Mouse (Mus musculus): ENCODE results near the gene Foxf2. TPM values are rescaled to one million over a fixed set of nuclear protein-coding genes. Genes with fewer than 3 reads are reported as not detected.

The Foxf2 gene
- polyA plus RNA-seq, 1 experiment, result not detected

- Histone ChIP-seq H3K4me1 (ENCODE audit: control insufficient read depth, insufficient read depth, low read length) (no peaks in the 10 kb centered on the region), H3K27ac (ENCODE audit: control insufficient read depth, insufficient read depth, low read depth, low read length, poor library complexity) (no peak overlapping the region), H3K4me3 (replicated peaks; ENCODE audit: control insufficient read depth, low read depth, low read length) (no peak overlapping the region)
- 35% methylated on average over 8 of the region's 8 CpGs for WGBS
- TF ChIP-seq POLR2A (IDR thresholded peaks at IDR 0.05; ENCODE audit: borderline replicate concordance, control insufficient read depth, low read depth, low read length), result no peak
- no peak for TF ChIP-seq CTCF (IDR thresholded peaks at IDR 0.05; ENCODE audit: control insufficient read depth, insufficient read depth, low read length)
These were observed 2.5 kb downstream of the Foxf2 start for GRCm38 (mm10) chr13:31627864-31628690.

GRCm38 (mm10) chr13:31628691-31629180, 3.1 kb downstream of the Foxf2 start:
- TF ChIP-seq CTCF (IDR thresholded peaks at IDR 0.05; ENCODE audit: control insufficient read depth, insufficient read depth, low read length), result no peak
- TF ChIP-seq POLR2A (IDR thresholded peaks at IDR 0.05; ENCODE audit: borderline replicate concordance, control insufficient read depth, low read depth, low read length), result no peak
- no peak overlapping the region for H3K4me3 ChIP-seq (replicated peaks; ENCODE audit: control insufficient read depth, low read depth, low read length)
- 19% methylated on average over 14 of the region's 14 CpGs for WGBS
- H3K27ac ChIP-seq (ENCODE audit: control insufficient read depth, insufficient read depth, low read depth, low read length, poor library complexity), result no peak overlapping the region
- H3K4me1 ChIP-seq (ENCODE audit: control insufficient read depth, insufficient read depth, low read length), result no peaks in the 10 kb centered on the region

- H3K27ac ChIP-seq (ENCODE audit: control insufficient read depth, insufficient read depth, low read depth, low read length, poor library complexity), result no peak overlapping the region
- WGBS, result 3% methylated on average over 40 of the region's 40 CpGs
- H3K4me3 ChIP-seq (replicated peaks; ENCODE audit: control insufficient read depth, low read depth, low read length), result peak overlapping the region; percentile 35
- no peak for TF ChIP-seq POLR2A (IDR thresholded peaks at IDR 0.05; ENCODE audit: borderline replicate concordance, control insufficient read depth, low read depth, low read length)
- TF ChIP-seq CTCF (IDR thresholded peaks at IDR 0.05; ENCODE audit: control insufficient read depth, insufficient read depth, low read length), result no peak
- no peaks in the 10 kb centered on the region for H3K4me1 ChIP-seq (ENCODE audit: control insufficient read depth, insufficient read depth, low read length)
These were observed 3.8 kb downstream of the Foxf2 start for GRCm38 (mm10) chr13:31629321-31629851.

DNA sequence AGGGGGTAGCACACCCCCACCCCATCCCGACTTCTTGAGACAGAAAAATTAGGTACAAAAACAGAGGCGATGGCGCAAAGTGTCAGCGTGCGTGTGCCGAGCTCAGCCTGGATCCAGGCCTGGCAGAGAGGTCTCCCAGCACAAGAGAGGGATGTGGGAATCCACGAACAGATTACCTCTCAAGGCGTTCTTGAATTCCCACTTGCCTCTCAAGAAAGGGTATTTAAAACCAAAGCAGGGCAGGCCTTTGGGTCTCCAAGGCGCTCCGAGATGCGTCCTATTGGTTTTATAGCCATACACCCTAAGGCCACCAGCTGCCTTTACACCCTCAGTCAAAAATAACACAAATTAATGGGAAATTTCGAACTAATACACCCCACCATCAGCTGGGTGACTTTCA, 4.4 kb downstream of the Foxf2 start:
- TF ChIP-seq POLR2A (IDR thresholded peaks at IDR 0.05; ENCODE audit: borderline replicate concordance, control insufficient read depth, low read depth, low read length) (no peak), CTCF (IDR thresholded peaks at IDR 0.05; ENCODE audit: control insufficient read depth, insufficient read depth, low read length) (no peak)
- H3K4me3 ChIP-seq (replicated peaks; ENCODE audit: control insufficient read depth, low read depth, low read length), result no peak overlapping the region
- 32% methylated on average over 12 of the region's 12 CpGs for WGBS
- no peaks in the 10 kb centered on the region for H3K4me1 ChIP-seq (ENCODE audit: control insufficient read depth, insufficient read depth, low read length)
- H3K27ac ChIP-seq (ENCODE audit: control insufficient read depth, insufficient read depth, low read depth, low read length, poor library complexity), result no peak overlapping the region

GRCm38 (mm10) chr13:31630551-31630950, 4.9 kb downstream of the Foxf2 start:
- Histone ChIP-seq H3K4me1 (ENCODE audit: control insufficient read depth, insufficient read depth, low read length) (no peaks in the 10 kb centered on the region), H3K4me3 (replicated peaks; ENCODE audit: control insufficient read depth, low read depth, low read length) (no peak overlapping the region), H3K27ac (ENCODE audit: control insufficient read depth, insufficient read depth, low read depth, low read length, poor library complexity) (no peak overlapping the region)
- TF ChIP-seq CTCF (IDR thresholded peaks at IDR 0.05; ENCODE audit: control insufficient read depth, insufficient read depth, low read length) (no peak), POLR2A (IDR thresholded peaks at IDR 0.05; ENCODE audit: borderline replicate concordance, control insufficient read depth, low read depth, low read length) (no peak)
- WGBS, result 29% methylated on average over 10 of the region's 10 CpGs

DNA sequence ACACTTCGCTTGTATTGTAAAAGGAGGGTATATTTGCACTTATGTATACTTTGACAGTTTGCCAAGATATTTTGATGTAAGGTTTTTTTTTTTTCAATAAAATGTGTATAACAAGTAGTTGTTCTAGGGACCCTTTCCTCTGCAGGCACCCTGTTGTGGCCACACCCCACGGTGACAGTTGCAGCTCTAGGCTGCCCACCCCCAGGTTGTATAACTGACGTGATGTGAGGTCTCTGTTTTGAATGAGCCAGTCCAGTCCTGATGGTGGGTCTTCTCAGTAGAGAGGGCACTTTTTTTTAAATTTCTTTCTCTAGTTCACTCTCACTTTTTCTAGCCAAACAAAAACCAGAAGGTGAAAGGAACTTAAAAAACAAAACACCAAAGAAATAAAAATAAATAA, 5.7 kb downstream of the Foxf2 start:
- H3K4me3 ChIP-seq (replicated peaks; ENCODE audit: control insufficient read depth, low read depth, low read length), result no peak overlapping the region
- no peak overlapping the region for H3K27ac ChIP-seq (ENCODE audit: control insufficient read depth, insufficient read depth, low read depth, low read length, poor library complexity)
- WGBS, result 32% methylated on average over 3 of the region's 3 CpGs
- no peak for TF ChIP-seq CTCF (IDR thresholded peaks at IDR 0.05; ENCODE audit: control insufficient read depth, insufficient read depth, low read length)
- no peak for TF ChIP-seq POLR2A (IDR thresholded peaks at IDR 0.05; ENCODE audit: borderline replicate concordance, control insufficient read depth, low read depth, low read length)
- no peaks in the 10 kb centered on the region for H3K4me1 ChIP-seq (ENCODE audit: control insufficient read depth, insufficient read depth, low read length)

- no peak overlapping the region for H3K4me3 ChIP-seq (replicated peaks; ENCODE audit: control insufficient read depth, low read depth, low read length)
- no peak overlapping the region for H3K27ac ChIP-seq (ENCODE audit: control insufficient read depth, insufficient read depth, low read depth, low read length, poor library complexity)
- 1% methylated on average over 13 of the region's 13 CpGs for WGBS
- H3K4me1 ChIP-seq (ENCODE audit: control insufficient read depth, insufficient read depth, low read length), result no peaks in the 10 kb centered on the region
- peak; percentile 71 for TF ChIP-seq CTCF (IDR thresholded peaks at IDR 0.05; ENCODE audit: control insufficient read depth, insufficient read depth, low read length)
- no peak for TF ChIP-seq POLR2A (IDR thresholded peaks at IDR 0.05; ENCODE audit: borderline replicate concordance, control insufficient read depth, low read depth, low read length)
These were observed 6.8 kb downstream of the Foxf2 start for GRCm38 (mm10) chr13:31632450-31632849.

GRCm38 (mm10) chr13:31633259-31633658, 7.6 kb downstream of the Foxf2 start:
- no peak overlapping the region for H3K27ac ChIP-seq (ENCODE audit: control insufficient read depth, insufficient read depth, low read depth, low read length, poor library complexity)
- no peak overlapping the region for H3K4me3 ChIP-seq (replicated peaks; ENCODE audit: control insufficient read depth, low read depth, low read length)
- no peaks in the 10 kb centered on the region for H3K4me1 ChIP-seq (ENCODE audit: control insufficient read depth, insufficient read depth, low read length)
- 75% methylated on average over 4 of the region's 4 CpGs for WGBS
- TF ChIP-seq CTCF (IDR thresholded peaks at IDR 0.05; ENCODE audit: control insufficient read depth, insufficient read depth, low read length) (no peak), POLR2A (IDR thresholded peaks at IDR 0.05; ENCODE audit: borderline replicate concordance, control insufficient read depth, low read depth, low read length) (no peak)

All from bone marrow, adult 2 months (tissue).